In the genomic region with DNA sequence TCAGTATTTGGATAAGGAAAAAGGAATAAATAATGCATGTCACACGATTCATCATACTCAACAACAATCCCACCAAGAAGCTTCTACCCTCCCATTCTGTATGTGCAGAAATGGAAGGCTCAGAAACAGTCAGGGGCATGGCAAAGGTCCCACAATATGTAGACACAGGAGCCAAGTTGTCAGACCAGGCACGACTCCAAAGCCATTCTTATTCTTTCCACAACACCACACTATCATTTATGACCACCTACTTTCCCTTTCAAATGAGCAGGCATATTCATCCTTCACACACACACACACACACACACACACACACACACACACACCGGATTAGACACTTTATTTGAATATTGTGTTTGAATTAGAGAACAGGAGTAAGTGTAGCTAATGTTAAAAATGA, we compare ENCODE assay signal across 17 mouse cellular contexts.
DNase-seq lines count a peak whose midpoint lies in the region; ATAC-seq and TF ChIP-seq lines count a peak whose summit lies in the region.
"Had no signal": no experiment of that assay in that cellular context is flagged by ENCODE, and none has a peak within 500 bp of the region (broad histone marks: within the 10 kb centered on the region; RNA-seq: fewer than 3 reads in every experiment).

No protein-coding gene starts in this region.

- H3K27me3 ChIP-seq in hindbrain, embryonic 13.5 days, result no peaks in the 10 kb centered on the region
- no peaks in the 10 kb centered on the region for H3K27me3 ChIP-seq in hindbrain, embryonic 11.5 days (ENCODE audit: control insufficient read depth, insufficient read depth, low read length)
- no peaks in the 10 kb centered on the region for H3K27me3 ChIP-seq in midbrain, postnatal 0 days (ENCODE audit: insufficient read depth, low read length)
- no peaks in the 10 kb centered on the region for H3K27me3 ChIP-seq in midbrain, embryonic 13.5 days
- H3K27me3 ChIP-seq in forebrain, postnatal 0 days (ENCODE audit: insufficient read depth, low read length), result no peaks in the 10 kb centered on the region
- H3K27me3 ChIP-seq: intestine, embryonic 15.5 days had no signal

- no peak overlapping the region for H3K9ac ChIP-seq in hindbrain, embryonic 13.5 days
- H3K9ac ChIP-seq in hindbrain, embryonic 11.5 days (ENCODE audit: low read depth, low read length), result no peak overlapping the region
- no peak overlapping the region for H3K9ac ChIP-seq in midbrain, postnatal 0 days (replicated peaks; ENCODE audit: low read length, poor library complexity, severe bottlenecking)
- no peak overlapping the region for H3K9ac ChIP-seq in midbrain, embryonic 13.5 days (replicated peaks)
- no peak overlapping the region for H3K9ac ChIP-seq in forebrain, postnatal 0 days
- H3K9ac ChIP-seq: intestine, embryonic 15.5 days had no signal

- peak; percentile 80 to 84 for DNase-seq in cerebellum, postnatal 14 days
- DNase-seq in cerebellum, adult 18-20 months, result no peak
- DNase-seq in hindbrain, embryonic 11.5 days (ENCODE audit: low spot score), result no peak
- DNase-seq in midbrain, postnatal 0 days (ENCODE audit: low spot score), result peak; percentile 70
- DNase-seq in forebrain, postnatal 0 days, result peak; percentile 59
- no peak for DNase-seq in B cell, adult 2 months
- DNase-seq: gastrocnemius, postnatal 10 days; heart, postnatal 4 days; kidney, adult 8-10 months; kidney, postnatal 10 days; lung, postnatal 4 days; thymus, postnatal 25 days had no signal

- H3K4me2 ChIP-seq in hindbrain, embryonic 13.5 days, result no peak overlapping the region
- H3K4me2 ChIP-seq in hindbrain, embryonic 11.5 days (replicated peaks; ENCODE audit: low read depth, low read length), result no peak overlapping the region
- H3K4me2 ChIP-seq in midbrain, postnatal 0 days (ENCODE audit: low read depth, low read length, poor library complexity, severe bottlenecking), result no peak overlapping the region
- no peak overlapping the region for H3K4me2 ChIP-seq in midbrain, embryonic 13.5 days (replicated peaks)
- H3K4me2 ChIP-seq in forebrain, postnatal 0 days (ENCODE audit: low read depth), result no peak overlapping the region
- H3K4me2 ChIP-seq: intestine, embryonic 15.5 days had no signal

- no peaks in the 10 kb centered on the region for H3K4me1 ChIP-seq in hindbrain, embryonic 13.5 days (replicated peaks)
- no peaks in the 10 kb centered on the region for H3K4me1 ChIP-seq in hindbrain, embryonic 11.5 days (replicated peaks; ENCODE audit: control insufficient read depth, insufficient read depth, low read length)
- no peaks in the 10 kb centered on the region for H3K4me1 ChIP-seq in midbrain, postnatal 0 days (ENCODE audit: insufficient read depth, low read length)
- no peaks in the 10 kb centered on the region for H3K4me1 ChIP-seq in midbrain, embryonic 13.5 days (replicated peaks)
- no peaks in the 10 kb centered on the region for H3K4me1 ChIP-seq in forebrain, postnatal 0 days (ENCODE audit: insufficient read depth)
- H3K4me1 ChIP-seq: heart, embryonic 10.5 days; intestine, embryonic 15.5 days had no signal

- TF ChIP-seq CTCF in midbrain, postnatal 0 days (IDR thresholded peaks at IDR 0.05), result no peak
- no peak for TF ChIP-seq CTCF in forebrain, postnatal 0 days (IDR thresholded peaks at IDR 0.05; ENCODE audit: low read depth)

- no peaks in the 10 kb centered on the region for H3K9me3 ChIP-seq in hindbrain, embryonic 13.5 days
- H3K9me3 ChIP-seq in hindbrain, embryonic 11.5 days (ENCODE audit: control insufficient read depth, low read length), result no peaks in the 10 kb centered on the region
- H3K9me3 ChIP-seq in midbrain, postnatal 0 days (ENCODE audit: low read length), result no peaks in the 10 kb centered on the region
- no peaks in the 10 kb centered on the region for H3K9me3 ChIP-seq in midbrain, embryonic 13.5 days
- no peaks in the 10 kb centered on the region for H3K9me3 ChIP-seq in forebrain, postnatal 0 days (ENCODE audit: low read length)
- H3K9me3 ChIP-seq: intestine, embryonic 15.5 days had no signal

- 75% methylated on average over 3 of the region's 3 CpGs for WGBS in hindbrain, embryonic 13.5 days
- 78% methylated on average over 3 of the region's 3 CpGs for WGBS in hindbrain, embryonic 11.5 days
- 61% methylated on average over 3 of the region's 3 CpGs for WGBS in midbrain, postnatal 0 days
- WGBS in midbrain, embryonic 13.5 days, result 67% methylated on average over 3 of the region's 3 CpGs
- 43% methylated on average over 3 of the region's 3 CpGs for WGBS in forebrain, postnatal 0 days

- H3K27ac ChIP-seq in hindbrain, embryonic 13.5 days, result no peak overlapping the region
- no peak overlapping the region for H3K27ac ChIP-seq in hindbrain, embryonic 11.5 days (ENCODE audit: low read depth, low read length)
- no peak overlapping the region for H3K27ac ChIP-seq in midbrain, postnatal 0 days (ENCODE audit: low read depth, low read length)
- H3K27ac ChIP-seq in midbrain, embryonic 13.5 days, result no peak overlapping the region
- no peak overlapping the region for H3K27ac ChIP-seq in forebrain, postnatal 0 days (ENCODE audit: low read depth, low read length)
- H3K27ac ChIP-seq: heart, embryonic 10.5 days; intestine, embryonic 15.5 days had no signal

- H3K4me3 ChIP-seq in hindbrain, embryonic 13.5 days, result no peak overlapping the region
- no peak overlapping the region for H3K4me3 ChIP-seq in hindbrain, embryonic 11.5 days (ENCODE audit: low read depth, low read length)
- no peak overlapping the region for H3K4me3 ChIP-seq in midbrain, postnatal 0 days (ENCODE audit: low read depth, low read length)
- H3K4me3 ChIP-seq in midbrain, embryonic 13.5 days (replicated peaks), result no peak overlapping the region
- no peak overlapping the region for H3K4me3 ChIP-seq in forebrain, postnatal 0 days (ENCODE audit: low read depth, low read length)
- H3K4me3 ChIP-seq: heart, embryonic 10.5 days; intestine, embryonic 15.5 days had no signal

- 0 out of 2 replicates have a peak, but pooled peaks have one; percentile 21 for ATAC-seq in hindbrain, embryonic 13.5 days (ENCODE audit: low FRiP score)
- ATAC-seq in hindbrain, embryonic 11.5 days (ENCODE audit: low FRiP score), result no peak
- peak; percentile 34; the same call in 1 of the 2 replicates for ATAC-seq in midbrain, postnatal 0 days (ENCODE audit: low FRiP score)
- no peak for ATAC-seq in midbrain, embryonic 13.5 days
- ATAC-seq in forebrain, postnatal 0 days, result peak; percentile 89
- ATAC-seq: CD4-positive, CD25-positive, alpha-beta regulatory T cell, adult 4 months; intestine, embryonic 15.5 days had no signal

- H3K36me3 ChIP-seq in hindbrain, embryonic 13.5 days, result no peaks in the 10 kb centered on the region
- H3K36me3 ChIP-seq in hindbrain, embryonic 11.5 days (ENCODE audit: control insufficient read depth, insufficient read depth, low read length), result no peaks in the 10 kb centered on the region
- H3K36me3 ChIP-seq in midbrain, postnatal 0 days (ENCODE audit: insufficient read depth, low read length), result no peaks in the 10 kb centered on the region
- no peaks in the 10 kb centered on the region for H3K36me3 ChIP-seq in midbrain, embryonic 13.5 days
- no peaks in the 10 kb centered on the region for H3K36me3 ChIP-seq in forebrain, postnatal 0 days (ENCODE audit: insufficient read depth)
- H3K36me3 ChIP-seq: heart, embryonic 10.5 days; intestine, embryonic 15.5 days had no signal

Comparison
In these comparisons a context has a peak if more than half of its experiments do, and no peak if none do; other contexts are left out.
1. DNase-seq: peak in cerebellum, postnatal 14 days (2 of 2), midbrain, postnatal 0 days (single experiment) and forebrain, postnatal 0 days (single experiment); none in cerebellum, adult 18-20 months (0 of 2), hindbrain, embryonic 11.5 days (single experiment) and B cell, adult 2 months (0 of 2).
2. ATAC-seq: peak in hindbrain, embryonic 13.5 days (single experiment), midbrain, postnatal 0 days (single experiment) and forebrain, postnatal 0 days (single experiment); none in hindbrain, embryonic 11.5 days (single experiment) and midbrain, embryonic 13.5 days (single experiment).